Mouse (Mus musculus) liver, embryonic 14.5 days (tissue): Measurements from ENCODE around the gene Esyt2. TPM values are rescaled to one million over a fixed set of nuclear protein-coding genes. Genes with fewer than 3 reads are reported as not detected.

ENCODE experiments used
- ATAC-seq: fragments of 200-750 bp; cut with Nextera tagmentation; 2 replicates; pipeline ENCODE4 v1.8.0; 2017; ENCODE audit warnings: moderate number of reproducible peaks, mild to moderate bottlenecking, moderate library complexity; ENCODE audit not compliant: insufficient read depth
- DNase-seq, 3 experiments: peaks; one replicate each; pipeline ENCODE4 v3.0.0-alpha.2; 2012 to 2013; ENCODE audit warnings: low read depth in 3 of 3, low spot score in 3 of 3
- H3K27ac ChIP-seq: fragments of 300-500 bp; sonication (generic); 2 replicates; pipeline ENCODE4 v1.5.1; 2014; ENCODE audit warnings: moderate library complexity, mild to moderate bottlenecking, control low read depth, inconsistent platforms
- H3K27me3 ChIP-seq: fragments of 300-500 bp; sonication (generic); 2 replicates; pipeline ENCODE4 v1.6.1; 2014; ENCODE audit warnings: mild to moderate bottlenecking, low read length, moderate library complexity; ENCODE audit not compliant: control insufficient read depth, insufficient read depth
- H3K36me3 ChIP-seq: fragments of 300-500 bp; sonication (generic); replicated peaks from 2 replicates; pipeline ENCODE4 v1.6.1; 2014; ENCODE audit warnings: low read depth; ENCODE audit not compliant: control insufficient read depth, insufficient read depth
- H3K4me1 ChIP-seq, 2 experiments: fragments of 200-500 bp in 1 of 2; fragments of 300-500 bp in 1 of 2; sonication (generic) in 1 of 2; replicated peaks; 2 replicates each; pipeline ENCODE4 v1.6.1; 2012 to 2014; ENCODE audit warnings: antibody characterized with exemption in 1 of 2, inconsistent platforms in 1 of 2, low read length in 1 of 2; ENCODE audit not compliant: control insufficient read depth in 2 of 2, insufficient read depth in 2 of 2
- H3K4me2 ChIP-seq: fragments of 300-500 bp; sonication (generic); 2 replicates; pipeline ENCODE4 v1.6.1; 2014; ENCODE audit warnings: low read depth, mild to moderate bottlenecking, control low read depth, moderate library complexity
- H3K4me3 ChIP-seq, 2 experiments: fragments of 200-500 bp in 1 of 2; fragments of 300-500 bp in 1 of 2; sonication (generic) in 1 of 2; 2 replicates each; pipeline ENCODE4 v1.5.1; 2012 to 2014; ENCODE audit warnings: low read depth in 2 of 2, low read length in 2 of 2, mild to moderate bottlenecking in 2 of 2, control low read depth in 1 of 2, inconsistent platforms in 1 of 2, moderate library complexity in 1 of 2; ENCODE audit not compliant: insufficient read depth in 1 of 2
- H3K9ac ChIP-seq: fragments of 300-500 bp; sonication (generic); replicated peaks from 2 replicates; pipeline ENCODE4 v1.6.1; 2014; ENCODE audit warnings: mild to moderate bottlenecking, control low read depth, moderate library complexity
- H3K9me3 ChIP-seq: fragments of 300-500 bp; sonication (generic); 2 replicates; pipeline ENCODE4 v1.6.1; 2016; ENCODE audit warnings: low read length, mixed read lengths; ENCODE audit not compliant: control insufficient read depth
- CTCF ChIP-seq: IDR thresholded peaks from 2 replicates; pipeline ENCODE4 v1.5.1; 2016; ENCODE audit warnings: antibody characterized with exemption, low read depth, control low read depth
- EP300 ChIP-seq: IDR thresholded peaks from 2 replicates; pipeline ENCODE4 v1.6.1; 2016; ENCODE audit warnings: antibody characterized with exemption, low read depth
- WGBS: fragments of 180-500 bp; shearing (Covaris S2); extraction: QIAGEN DNeasy Blood & Tissue Kit; methylation state at CpG from one replicate; pipeline ENCODE4 v1.1.7; 2014; ENCODE audit not compliant: insufficient replicate concordance; 5-methylcytosine and 5-hydroxymethylcytosine counted together
- polyA plus RNA-seq, 2 experiments: library from polyadenylated mRNA; depleted of rRNA in 1 of 2; stranded (reverse) in 1 of 2; unstranded in 1 of 2; fragments of >200 nt; fragmentation: Nextera tagmentation in 1 of 2; extraction: Ambion mirVana in 1 of 2; gene quantifications; 2 replicates each; pipeline versions ENCODE4 v1.2.1 to v1.2.3; 2012 to 2014

Gene Esyt2
- polyA plus RNA-seq (2012; rRNA removed) (4.7 and 6.3 TPM in 2 replicates), polyA plus RNA-seq (2014; fragmentation: Nextera tagmentation; extraction: Ambion mirVana) (10.4 and 12.7 TPM in 2 replicates)

GRCm38 (mm10) chr12:116280653-116281364 lies at the start of gene Esyt2:
TSS of gene Esyt2 (plus strand) at chr12:116281196.
- WGBS = under 1% methylated on average over 66 of the region's 68 CpGs
- Histone ChIP-seq H3K4me3 (peak within 1 kb of the TSS; percentile 74 to 90), H3K4me2 (peak within 1 kb of the TSS; percentile 87), H3K27me3 (no peaks in the 10 kb centered on the region), H3K4me1 (peaks cover 23 to 36% of the 10 kb centered on the region in 2 experiments), H3K36me3 (no peaks in the 10 kb centered on the region), H3K9me3 (no peaks in the 10 kb centered on the region), H3K27ac (peak within 1 kb of the TSS; percentile 82), H3K9ac (peak within 1 kb of the TSS; percentile 93)
- peak; percentile 63 for TF ChIP-seq CTCF
- peak; percentile 48; the same call in 1 of the 2 replicates for TF ChIP-seq EP300
- DNase-seq (peak; percentile 95 to 97 (median 96)), ATAC-seq (peak; percentile 91)

- Histone ChIP-seq H3K9ac (no peak overlapping the region), H3K27ac (no peak overlapping the region), H3K36me3 (no peaks in the 10 kb centered on the region), H3K4me3 (no peak overlapping the region), H3K4me2 (no peak overlapping the region), H3K27me3 (no peaks in the 10 kb centered on the region), H3K9me3 (no peaks in the 10 kb centered on the region), H3K4me1 (no peaks in the 10 kb centered on the region)
- WGBS = 73% methylated on average over 12 of the region's 12 CpGs
- TF ChIP-seq CTCF (no peak), EP300 (no peak)
- ATAC-seq (no peak), DNase-seq (no peak)
Observed at GRCm38 (mm10) chr12:116231612-116232011, 49.4 kb upstream of the Esyt2 start.

- H3K27ac ChIP-seq = no peak overlapping the region
- DNase-seq (no peak), ATAC-seq (no peak)
- H3K27me3 ChIP-seq = no peaks in the 10 kb centered on the region
- no peaks in the 10 kb centered on the region for H3K4me1 ChIP-seq
- no peak overlapping the region for H3K4me2 ChIP-seq
- no peaks in the 10 kb centered on the region for H3K9me3 ChIP-seq
- H3K9ac ChIP-seq = no peak overlapping the region
- H3K36me3 ChIP-seq = no peaks in the 10 kb centered on the region
- 78% methylated on average over 1 of the region's 1 CpGs for WGBS
- TF ChIP-seq CTCF (no peak), EP300 (no peak)
- H3K4me3 ChIP-seq = no peak overlapping the region
Observed at GRCm38 (mm10) chr12:116232061-116232460, 48.9 kb upstream of the Esyt2 start.

DNA sequence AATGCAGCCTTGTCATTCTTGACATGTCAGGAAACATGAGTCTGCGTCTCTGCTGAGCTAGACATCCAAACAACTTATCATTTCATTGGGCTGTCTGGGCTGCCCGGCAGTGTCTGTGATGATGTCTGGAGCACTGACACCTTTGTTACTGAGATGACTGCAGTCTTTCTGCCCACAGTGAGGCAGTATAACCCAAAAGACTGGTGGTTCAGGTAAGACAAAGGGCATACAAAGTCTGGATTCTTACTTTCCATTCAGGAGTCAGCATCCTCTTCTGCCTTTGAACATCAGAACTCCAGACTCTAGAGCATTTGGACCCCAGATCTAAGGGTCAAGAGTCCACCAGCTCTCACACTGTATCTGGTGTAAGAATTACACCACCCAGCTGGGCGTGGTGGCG lies 45.6 kb upstream of the Esyt2 start:
- Histone ChIP-seq H3K4me3 (no peak overlapping the region), H3K9ac (no peak overlapping the region), H3K4me2 (no peak overlapping the region), H3K9me3 (no peaks in the 10 kb centered on the region), H3K4me1 (no peaks in the 10 kb centered on the region), H3K27ac (no peak overlapping the region), H3K27me3 (no peaks in the 10 kb centered on the region), H3K36me3 (no peaks in the 10 kb centered on the region)
- TF ChIP-seq CTCF (peak; percentile 64), EP300 (no peak)
- DNase-seq (no peak), ATAC-seq (no peak; the same call in 1 of the 2 replicates)
- WGBS = 56% methylated on average over 4 of the region's 4 CpGs

DNA sequence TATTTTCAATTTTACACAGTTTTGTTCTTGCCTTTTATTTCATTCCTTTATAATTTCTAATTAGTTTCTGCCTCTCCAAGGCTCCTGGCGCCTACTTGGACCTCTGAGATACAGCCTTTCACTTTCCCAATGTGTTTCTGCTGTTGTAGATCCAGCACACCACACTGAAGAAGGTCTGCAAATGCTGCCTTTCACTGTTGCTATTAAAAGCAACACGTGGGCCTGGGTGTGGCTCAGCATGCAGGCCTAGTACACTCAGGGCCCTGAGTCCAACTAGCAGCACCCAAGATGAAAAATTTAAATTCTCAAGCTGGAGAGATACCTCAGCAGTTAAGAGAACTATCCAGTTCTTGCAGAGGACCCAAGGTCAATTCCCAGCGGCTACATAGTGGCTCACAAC lies 44.3 kb upstream of the Esyt2 start:
- Histone ChIP-seq H3K27me3 (no peaks in the 10 kb centered on the region), H3K4me3 (no peak overlapping the region), H3K4me1 (no peaks in the 10 kb centered on the region), H3K27ac (no peak overlapping the region), H3K9ac (no peak overlapping the region), H3K4me2 (no peak overlapping the region), H3K36me3 (no peaks in the 10 kb centered on the region), H3K9me3 (no peaks in the 10 kb centered on the region)
- no peak for DNase-seq
- WGBS = 61% methylated on average over 3 of the region's 3 CpGs
- TF ChIP-seq EP300 (no peak), CTCF (no peak)
- ATAC-seq = no peak
